Mouse (Mus musculus) gastrocnemius, adult 18-20 months (tissue): ENCODE measurements around the gene BC049352. TPM values are rescaled to one million over a fixed set of nuclear protein-coding genes. Genes with fewer than 3 reads are reported as not detected.

Experiments used
- DNase-seq: peaks from one replicate; pipeline ENCODE4 v3.0.0; 2021; ENCODE audit warnings: low spot score
- total RNA-seq, 2 experiments: library from RNA; stranded (reverse); gene quantifications; 2 replicates each; pipeline ENCODE4 v1.2.3; 2021

Gene BC049352
- total RNA-seq, 2 experiments from 2014 or later = 1.2 to 1.7 TPM

DNA sequence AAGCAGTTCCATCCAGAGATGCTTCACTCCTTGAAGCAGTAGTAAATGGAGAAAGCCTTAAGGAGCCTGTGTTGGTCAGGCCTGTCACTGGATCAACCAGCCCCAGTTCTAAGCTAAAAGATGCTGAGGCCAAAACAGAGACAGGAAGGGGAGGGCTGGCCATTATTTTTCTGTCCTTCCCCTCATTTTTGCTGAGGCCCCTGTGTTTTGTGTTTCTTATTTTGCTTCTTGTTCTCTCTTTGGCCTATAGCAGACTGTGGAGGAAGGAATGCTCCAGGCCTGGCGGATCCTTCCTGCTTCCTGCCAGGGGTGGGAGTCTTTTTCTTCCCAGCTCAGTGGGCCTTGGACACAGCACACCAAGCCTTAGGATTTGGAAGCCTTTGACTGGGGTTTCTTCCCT lies 63.6 kb downstream of the BC049352 start:
- no peak for DNase-seq

GRCm38 (mm10) chr9:45246060-45246459 lies 64.3 kb downstream of the BC049352 start:
- peak; percentile 21 for DNase-seq

DNA sequence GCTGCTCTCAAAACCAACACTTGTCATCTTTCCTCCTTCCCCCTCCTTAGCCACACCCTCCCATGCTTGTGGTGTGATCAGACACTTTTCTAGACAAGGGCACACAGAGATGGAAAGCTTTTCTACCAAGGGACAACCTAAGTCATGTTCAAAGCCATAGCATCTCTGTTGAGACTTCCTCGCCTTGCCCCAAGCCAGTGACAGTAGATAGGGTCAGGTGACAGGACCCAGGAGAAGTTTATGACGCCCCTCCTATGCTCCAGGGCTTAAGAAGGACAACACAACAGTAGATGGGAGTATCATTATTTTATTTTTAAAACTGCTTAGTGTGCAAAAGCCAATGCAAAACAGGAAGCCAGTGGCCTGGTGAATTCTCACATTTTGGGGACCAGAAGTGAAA lies 65.7 kb downstream of the BC049352 start:
- no peak for DNase-seq

DNA sequence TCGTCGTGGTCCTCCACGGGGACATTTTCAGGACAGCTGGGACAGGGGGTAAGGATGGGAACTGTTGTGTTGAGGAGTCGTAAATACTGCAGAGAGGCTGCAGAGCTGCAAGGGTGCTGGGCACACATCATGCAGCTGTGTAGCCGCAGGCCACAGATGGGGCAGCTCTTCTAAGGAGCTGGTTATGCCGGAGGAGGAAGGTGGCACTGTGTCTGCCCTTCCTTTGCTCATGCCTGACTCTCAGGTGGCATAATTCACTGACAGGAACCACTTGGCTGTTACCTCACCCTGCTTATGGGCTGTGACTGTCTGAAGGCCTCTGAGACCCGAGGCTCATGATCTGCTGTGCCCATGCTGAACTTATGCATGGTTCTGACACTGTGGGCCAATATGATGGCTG lies 68.5 kb downstream of the BC049352 start:
- DNase-seq = no peak

- DNase-seq = no peak
These were observed 69.5 kb downstream of the BC049352 start for GRCm38 (mm10) chr9:45251281-45251680.

- no peak for DNase-seq
These were observed 70.2 kb downstream of the BC049352 start for GRCm38 (mm10) chr9:45251990-45252389.

DNA sequence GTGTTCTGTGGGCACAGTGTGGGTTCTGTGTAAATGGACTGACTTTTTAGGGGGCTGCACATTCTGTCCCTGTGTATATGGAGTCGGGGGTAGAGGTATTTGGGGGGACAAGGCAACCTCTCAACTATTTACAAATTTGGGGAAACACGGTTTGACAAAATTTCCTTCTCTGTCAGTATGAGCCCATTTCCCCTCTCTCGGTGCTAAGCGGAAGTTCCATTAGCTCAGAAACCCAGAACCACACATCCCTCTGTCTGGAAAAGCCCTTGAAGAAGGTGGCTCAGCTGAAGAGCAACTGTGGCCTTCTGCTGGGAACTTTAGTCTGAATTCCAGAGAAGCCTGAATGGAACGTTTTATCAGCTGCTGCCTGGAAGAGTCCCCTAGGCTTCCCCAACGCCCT lies 70.6 kb downstream of the BC049352 start:
- DNase-seq = no peak

DNA sequence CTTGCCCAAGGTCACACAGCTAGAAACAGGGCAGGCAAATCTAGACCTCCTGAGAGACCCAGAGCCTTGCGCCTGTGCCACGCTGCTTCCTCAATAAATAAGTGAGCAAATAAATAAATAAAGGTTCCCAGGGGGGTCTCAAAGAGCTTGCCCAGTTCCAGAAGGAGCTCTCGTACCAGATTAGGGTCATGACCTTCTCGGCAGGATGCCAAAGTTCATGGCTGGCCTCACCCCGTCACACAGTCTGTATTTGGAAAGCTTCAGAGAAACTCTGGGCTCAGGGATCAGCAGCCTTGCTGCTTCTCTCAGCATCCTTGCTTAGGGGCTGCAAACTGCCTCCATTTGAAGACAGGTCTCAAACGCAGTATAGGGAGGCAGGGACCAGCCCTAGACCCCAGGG lies 72.2 kb downstream of the BC049352 start:
- DNase-seq = no peak

DNA sequence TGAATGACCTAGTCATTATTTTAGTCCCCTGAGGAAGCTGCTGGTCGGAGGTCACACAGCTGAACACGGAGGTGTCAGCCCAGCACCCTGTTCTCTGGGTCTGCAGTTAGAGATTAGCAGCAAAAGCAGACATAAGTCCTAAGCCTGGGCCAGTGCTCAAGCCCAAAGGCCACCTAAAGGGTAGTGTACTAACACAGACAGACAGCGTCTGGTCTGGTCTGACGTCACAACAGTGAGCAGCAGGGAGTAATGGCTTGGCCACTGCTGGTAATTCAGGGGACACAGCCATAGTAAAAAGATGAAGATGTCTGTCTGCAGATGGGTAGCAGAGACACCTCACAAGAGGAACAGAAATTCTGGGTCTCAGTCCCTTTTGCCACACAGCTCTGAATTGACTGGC lies 72.8 kb downstream of the BC049352 start:
- no peak for DNase-seq

DNA sequence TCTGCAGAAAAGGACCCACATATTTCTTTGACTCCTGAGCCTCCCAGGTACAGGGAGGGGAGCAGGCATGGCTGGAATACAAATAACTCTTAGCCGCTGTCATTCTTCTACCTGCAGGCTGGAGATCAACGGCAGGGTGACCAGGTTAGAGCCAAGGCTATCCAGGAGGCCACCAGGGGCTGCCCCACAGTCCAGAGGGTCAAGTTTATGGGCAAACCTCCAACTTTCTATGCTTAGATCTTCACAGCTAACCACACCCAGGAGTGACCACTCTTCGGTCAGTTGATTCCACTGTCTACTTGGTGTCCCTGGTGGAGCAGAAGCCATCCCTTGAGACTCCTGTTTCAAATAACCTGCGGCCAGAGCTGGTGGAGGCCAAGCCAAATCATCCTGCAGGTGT lies 73.6 kb downstream of the BC049352 start:
- no peak for DNase-seq

DNA sequence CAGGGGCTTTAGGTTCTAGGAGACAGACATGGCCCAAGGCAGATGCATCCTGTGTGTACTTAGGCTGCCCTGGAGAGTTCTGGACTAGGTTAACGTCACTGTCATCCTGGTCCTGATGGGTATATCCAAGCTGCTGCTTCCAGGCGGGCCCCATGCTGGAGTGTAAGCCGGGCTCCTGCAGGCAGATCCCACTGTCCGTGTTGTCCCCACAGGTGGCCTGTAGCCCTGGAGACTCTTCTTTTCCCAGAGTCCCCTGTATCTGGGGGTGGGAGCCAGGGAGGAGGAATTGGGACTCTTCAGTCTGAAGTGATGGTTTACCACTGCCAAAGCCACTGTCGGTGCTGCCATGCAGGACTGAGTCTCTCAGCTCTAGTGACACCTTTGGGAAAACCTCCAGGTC lies 74.2 kb downstream of the BC049352 start:
- no peak for DNase-seq

DNA sequence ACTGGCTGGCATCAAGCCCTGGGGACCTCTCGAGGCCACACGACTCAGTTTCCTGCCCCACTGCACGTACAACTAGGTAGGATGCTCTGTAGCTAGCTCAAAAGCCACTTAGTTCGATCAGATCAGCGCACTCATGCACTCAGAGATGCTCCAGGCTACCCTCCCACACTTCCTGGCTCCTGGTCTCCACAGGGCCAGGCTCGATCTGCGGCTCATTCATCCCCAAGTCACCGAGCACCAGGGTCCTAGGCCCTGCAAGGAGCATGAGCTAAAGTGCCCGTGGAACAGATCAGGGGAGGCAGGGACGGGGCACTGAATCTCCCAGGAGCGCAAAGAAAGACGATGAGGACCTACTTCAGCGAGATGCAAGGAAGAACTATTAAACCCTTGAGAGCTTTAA lies 77.3 kb downstream of the BC049352 start:
- no peak for DNase-seq

GRCm38 (mm10) chr9:45261466-45261865 lies 79.7 kb downstream of the BC049352 start:
- DNase-seq = peak; percentile 26

DNA sequence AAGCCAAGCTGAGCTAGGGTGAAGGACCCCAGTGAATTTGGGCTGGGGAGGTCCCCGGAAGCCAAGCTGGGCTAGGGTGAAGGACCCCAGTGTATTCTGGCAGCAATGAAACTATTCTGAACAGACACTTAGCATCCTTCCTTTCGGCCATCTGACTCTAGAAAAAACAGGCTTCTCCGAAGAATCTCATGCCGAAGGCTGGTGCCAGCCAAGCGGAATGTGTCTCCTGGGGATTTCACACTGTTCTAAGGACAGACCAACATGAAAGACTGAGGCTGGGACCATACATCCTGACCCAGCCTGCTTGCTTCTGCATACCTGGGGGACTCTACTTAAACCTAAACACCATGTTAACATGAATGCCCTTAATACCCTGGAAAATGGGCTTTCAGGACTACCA lies 80.1 kb downstream of the BC049352 start:
- DNase-seq = no peak

DNA sequence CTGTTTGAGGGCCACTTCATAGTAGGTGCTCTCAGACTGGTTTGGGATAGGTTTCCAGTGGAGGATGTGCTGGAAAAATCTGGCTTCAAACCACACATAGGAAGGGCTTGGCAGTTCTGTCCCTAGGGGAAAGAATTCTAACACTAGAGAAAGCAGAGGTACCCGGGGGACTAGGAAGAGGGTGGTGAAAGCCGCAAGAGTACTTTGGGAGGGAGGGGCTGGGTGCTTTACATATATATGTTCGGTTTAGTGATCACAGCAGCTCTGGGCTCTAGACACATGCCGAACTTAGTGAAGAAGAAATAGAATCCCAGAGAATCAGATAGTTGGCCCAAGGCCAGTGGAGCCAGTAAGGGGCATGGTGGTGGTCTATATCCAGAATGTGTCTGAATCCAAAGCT lies 85.3 kb downstream of the BC049352 start:
- DNase-seq = no peak

GRCm38 (mm10) chr9:45268079-45268478 lies 86.3 kb downstream of the BC049352 start:
- no peak for DNase-seq

DNA sequence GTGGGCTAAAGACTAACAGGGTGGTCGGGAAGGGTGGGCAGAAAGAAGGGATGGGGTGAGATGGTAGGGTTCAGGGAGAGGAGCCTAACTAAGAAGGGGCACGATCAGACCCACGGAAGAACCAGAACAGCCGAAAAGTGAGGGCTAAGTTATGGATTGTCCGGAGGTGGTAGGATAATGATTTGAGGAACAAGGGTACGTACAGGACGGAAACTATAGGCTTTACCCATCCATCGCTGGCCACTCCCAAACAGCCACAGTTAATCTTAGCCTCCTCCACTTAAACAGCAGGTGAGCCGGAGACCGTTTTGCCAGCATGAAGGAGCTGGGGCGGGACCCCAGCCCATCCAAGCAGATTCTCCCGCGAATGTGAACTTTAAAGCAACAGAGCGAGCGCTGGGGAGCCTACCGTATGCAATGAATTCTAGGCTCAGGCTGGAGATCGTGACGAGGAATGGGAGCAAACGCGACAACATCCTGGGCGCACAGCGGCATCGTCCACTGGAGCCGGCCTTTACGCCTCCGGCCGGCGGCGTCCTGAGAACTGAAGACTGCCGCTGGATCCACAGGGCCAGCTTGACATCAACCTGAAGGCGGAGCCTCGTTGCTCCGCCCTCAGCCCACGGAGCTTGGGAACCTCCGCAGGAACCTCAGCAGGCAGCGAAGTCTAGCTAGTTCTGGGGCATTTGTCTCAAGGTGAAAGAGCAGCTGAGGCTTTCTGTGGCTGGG lies 87.0 kb downstream of the BC049352 start, which contains the start of gene Il10ra:
Gene Il10ra (minus strand): TSS at position 553 of the 729 bp plus-strand sequence.
- DNase-seq = no peak

GRCm38 (mm10) chr9:45272213-45272612 lies 90.4 kb downstream of the BC049352 start:
- no peak for DNase-seq

DNA sequence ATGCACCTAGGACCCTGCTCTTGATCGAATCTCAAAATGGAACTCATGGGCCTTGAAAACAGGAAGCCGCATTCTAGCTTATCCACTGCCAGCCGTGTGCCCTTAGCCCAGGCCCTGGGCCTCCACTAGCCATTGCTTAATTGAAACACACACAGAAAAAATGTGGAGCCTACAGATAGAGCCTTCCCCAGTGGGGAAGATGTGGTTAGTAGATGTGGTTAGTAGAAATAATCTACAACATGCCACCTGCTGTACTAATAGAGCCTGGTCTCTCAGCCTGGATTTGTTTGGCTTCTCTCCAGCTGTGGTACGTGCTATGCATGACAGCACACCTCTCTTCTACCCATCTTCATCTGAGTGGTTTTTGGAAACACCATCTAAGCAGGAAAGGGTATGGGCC lies 92.4 kb downstream of the BC049352 start:
- no peak for DNase-seq

GRCm38 (mm10) chr9:45274635-45275034 lies 92.8 kb downstream of the BC049352 start:
- DNase-seq = no peak

DNA sequence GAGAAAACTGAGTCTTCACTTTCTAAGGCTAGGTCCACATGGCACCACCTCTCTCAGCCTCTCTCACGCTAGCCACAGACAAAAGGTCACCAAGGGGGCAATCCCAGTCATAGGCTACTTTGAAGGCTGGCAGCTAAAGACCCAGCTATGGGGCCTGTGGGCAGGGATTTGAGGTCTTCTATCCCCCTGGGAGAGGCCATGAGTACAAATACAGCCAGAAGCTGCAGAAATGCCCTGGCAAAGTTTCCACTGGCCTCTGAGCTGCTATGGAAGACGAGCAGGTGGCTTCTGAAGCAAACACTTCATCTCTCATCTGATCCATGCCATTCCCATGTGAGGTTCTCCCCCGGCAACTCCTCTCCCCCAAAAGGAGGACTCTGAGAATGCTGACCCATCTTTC lies 98.3 kb downstream of the BC049352 start:
- no peak for DNase-seq

DNA sequence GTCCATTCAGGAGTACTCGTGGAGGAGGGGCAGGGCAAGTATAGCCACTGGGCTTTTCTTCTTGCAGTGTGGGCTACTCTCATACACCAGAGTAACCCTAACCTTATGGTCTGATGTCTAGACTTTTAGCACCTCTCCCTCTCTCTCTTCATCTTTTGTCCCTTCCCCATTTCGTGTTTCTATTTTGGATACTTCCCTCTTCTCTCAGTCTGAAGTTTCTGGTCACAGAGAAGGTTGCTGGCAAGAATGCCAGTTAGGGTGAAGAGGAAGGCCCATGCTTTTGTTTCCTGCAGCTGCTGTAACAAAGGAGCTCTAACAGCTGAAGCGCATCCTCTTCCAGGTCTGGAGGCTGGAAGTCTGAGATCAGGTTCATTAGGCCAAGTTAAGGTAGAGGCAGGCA lies 99.1 kb downstream of the BC049352 start:
- no peak for DNase-seq

DNA sequence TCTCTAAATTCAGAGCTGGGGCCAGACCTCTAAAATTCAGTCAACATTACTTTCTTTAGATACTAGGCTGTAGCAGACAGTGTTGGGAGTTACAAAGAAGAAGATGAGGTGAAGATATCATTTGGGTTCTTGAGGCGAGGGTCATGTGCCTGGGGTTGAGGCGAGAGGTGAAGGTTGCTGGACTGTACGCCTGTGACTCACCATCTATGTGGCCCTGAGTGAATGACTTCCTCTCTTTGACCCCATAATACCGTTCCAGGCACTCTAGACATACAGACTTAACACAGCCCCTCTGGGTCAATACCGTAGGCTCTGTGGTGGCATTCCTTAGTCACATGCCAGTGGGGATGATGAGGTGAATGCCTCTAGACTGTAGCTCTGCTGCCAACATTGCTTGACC lies 100.7 kb downstream of the BC049352 start:
- no peak for DNase-seq
